Mouse (Mus musculus): Measurements from ENCODE around the gene Cd48. TPM values are rescaled to one million over a fixed set of nuclear protein-coding genes. Genes with fewer than 3 reads are reported as not detected.

Cd48 gene
- polyA plus RNA-seq, 1 experiment, result not detected

GRCm38 (mm10) chr1:171734898-171735297, 53.1 kb downstream of the Cd48 start:
- H3K4me3 ChIP-seq (ENCODE audit: insufficient read depth, low read depth, low read length), result no peak overlapping the region
- WGBS, result 89% methylated on average over 6 of the region's 6 CpGs

GRCm38 (mm10) chr1:171748127-171748969, 66.5 kb downstream of the Cd48 start:
- Histone ChIP-seq H3K27ac (ENCODE audit: insufficient read depth, low read depth, low read length) (no peak overlapping the region), H3K4me1 (ENCODE audit: control insufficient read depth, insufficient read depth, low read length) (no peaks in the 10 kb centered on the region), H3K4me3 (ENCODE audit: insufficient read depth, low read depth, low read length) (no peak overlapping the region)
- TF ChIP-seq POLR2A (IDR thresholded peaks at IDR 0.05; ENCODE audit: insufficient read depth, low read depth, low read length), result no peak
- no peak for TF ChIP-seq CTCF (IDR thresholded peaks at IDR 0.05; ENCODE audit: insufficient read depth, low read depth, low read length)
- 79% methylated on average over 3 of the region's 3 CpGs for WGBS

More at GRCm38 (mm10) chr1:171734898-171735297, 53.1 kb downstream of the Cd48 start:
- H3K27ac ChIP-seq (ENCODE audit: insufficient read depth, low read depth, low read length), result no peak overlapping the region
- H3K4me1 ChIP-seq (ENCODE audit: control insufficient read depth, insufficient read depth, low read length), result no peaks in the 10 kb centered on the region
- TF ChIP-seq CTCF (IDR thresholded peaks at IDR 0.05; ENCODE audit: insufficient read depth, low read depth, low read length) (no peak), POLR2A (IDR thresholded peaks at IDR 0.05; ENCODE audit: insufficient read depth, low read depth, low read length) (no peak)

Other genes starting within 250 kb of the Cd48 start
- gene F11r, start 244.5 kb upstream of the Cd48 start, polyA plus RNA-seq (2012; ENCODE audit: insufficient read depth, insufficient read length, low replicate concordance, missing spikeins), result not detected in 2 replicates
- not detected in 2 replicates for gene Alyref2, start 178.5 kb upstream of the Cd48 start, polyA plus RNA-seq (2012; ENCODE audit: insufficient read depth, insufficient read length, low replicate concordance, missing spikeins)
- gene Itln1, start 146.7 kb upstream of the Cd48 start, polyA plus RNA-seq (2012; ENCODE audit: insufficient read depth, insufficient read length, low replicate concordance, missing spikeins), result not detected in 2 replicates
- not detected in 2 replicates for gene Cd244a, start 122.8 kb upstream of the Cd48 start, polyA plus RNA-seq (2012; ENCODE audit: insufficient read depth, insufficient read length, low replicate concordance, missing spikeins)
- not detected in 2 replicates for gene Ly9, start 74.6 kb upstream of the Cd48 start, polyA plus RNA-seq (2012; ENCODE audit: insufficient read depth, insufficient read length, low replicate concordance, missing spikeins)
- not detected in 2 replicates for gene Slamf7, start 29.0 kb upstream of the Cd48 start, polyA plus RNA-seq (2012; ENCODE audit: insufficient read depth, insufficient read length, low replicate concordance, missing spikeins)
- not detected in 2 replicates for gene Slamf1, start 85.1 kb downstream of the Cd48 start, polyA plus RNA-seq (2012; ENCODE audit: insufficient read depth, insufficient read length, low replicate concordance, missing spikeins)
- gene Cd84, start 157.7 kb downstream of the Cd48 start, polyA plus RNA-seq (2012; ENCODE audit: insufficient read depth, insufficient read length, low replicate concordance, missing spikeins), result not detected in 2 replicates
- gene Gm10521, start 213.7 kb downstream of the Cd48 start, polyA plus RNA-seq (2012; ENCODE audit: insufficient read depth, insufficient read length, low replicate concordance, missing spikeins), result not detected in 2 replicates
- gene Slamf6, start 235.5 kb downstream of the Cd48 start, polyA plus RNA-seq (2012; ENCODE audit: insufficient read depth, insufficient read length, low replicate concordance, missing spikeins), result not detected in 2 replicates

Measured in olfactory bulb, adult 2 months (tissue).